8 mouse cellular contexts compared by ENCODE assay signal in the genomic region with DNA sequence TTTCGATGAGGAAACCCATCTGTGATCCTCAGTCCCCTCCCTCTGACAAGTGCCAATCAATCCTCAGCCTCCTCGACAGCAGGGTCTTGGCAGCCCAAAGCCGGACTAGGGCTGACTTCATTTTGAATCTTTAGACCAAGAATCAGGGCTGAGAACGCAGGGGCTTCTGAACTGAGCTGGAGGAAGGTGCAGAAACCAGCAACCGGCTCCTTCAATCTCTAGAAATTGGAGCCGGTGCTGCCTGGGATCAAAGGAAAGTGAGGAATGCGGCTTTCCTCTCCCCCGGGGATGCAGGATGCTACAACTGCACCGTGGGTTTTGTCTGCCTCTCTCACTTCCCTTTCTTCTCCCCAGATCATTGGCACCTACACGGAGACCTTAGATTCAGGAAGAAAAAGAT. TPM values are rescaled to one million over a fixed set of nuclear protein-coding genes. Genes with fewer than 3 reads are reported as not detected.
DNase-seq lines count a peak whose midpoint lies in the region; ATAC-seq and TF ChIP-seq lines count a peak whose summit lies in the region.

No protein-coding gene starts in this region.

- H3K4me1 ChIP-seq in liver, postnatal 0 days (ENCODE audit: insufficient read depth): peaks cover 9% of the 10 kb centered on the region; the same call in 1 of the 2 replicates
- no peaks in the 10 kb centered on the region for H3K4me1 ChIP-seq in stomach, postnatal 0 days (replicated peaks; ENCODE audit: control insufficient read depth, insufficient read depth)

- H3K27ac ChIP-seq in liver, postnatal 0 days (ENCODE audit: low read depth): no peak overlapping the region
- no peak overlapping the region for H3K27ac ChIP-seq in stomach, postnatal 0 days (replicated peaks)
- H3K27ac ChIP-seq in left cerebral cortex, adult 2 months: no peak overlapping the region

- no peak for TF ChIP-seq CTCF in liver, postnatal 0 days (IDR thresholded peaks at IDR 0.05; ENCODE audit: low read depth)
- TF ChIP-seq CTCF in stomach, postnatal 0 days (IDR thresholded peaks at IDR 0.05; ENCODE audit: low read depth): no peak
- no peak for TF ChIP-seq CTCF in left cerebral cortex, adult 2 months (IDR thresholded peaks at IDR 0.05)

- H3K9ac ChIP-seq in liver, postnatal 0 days (replicated peaks): no peak overlapping the region
- H3K9ac ChIP-seq in stomach, postnatal 0 days (ENCODE audit: low read length): 0 out of 2 replicates have a peak overlapping the region, but pooled peaks have one; percentile 38

- peak overlapping the region; percentile 71 for H3K4me2 ChIP-seq in liver, postnatal 0 days (ENCODE audit: low read depth, low read length)
- peak overlapping the region; percentile 56 for H3K4me2 ChIP-seq in stomach, postnatal 0 days (replicated peaks; ENCODE audit: low read depth)

- DNase-seq in thymus, postnatal 14 days: peak; percentile 8
- DNase-seq in thymus, postnatal 0 days (ENCODE audit: low spot score): no peak
- DNase-seq in forelimb bud, embryonic 11.5 days (ENCODE audit: low read depth, low spot score): peak; percentile 31
- DNase-seq in liver, postnatal 0 days: no peak
- no peak for DNase-seq in stomach, postnatal 0 days (ENCODE audit: low spot score)
- no peak for DNase-seq in right cerebral cortex, postnatal 10 days (ENCODE audit: low spot score in 2 of 2)
- DNase-seq in left cerebral cortex, adult 2 months (ENCODE audit: extremely low spot score in 1 of 2, low spot score in 2 of 2): no peak
- DNase-seq in left cerebral cortex, postnatal 25 days (ENCODE audit: low spot score in 2 of 2): no peak

- H3K9me3 ChIP-seq in liver, postnatal 0 days (ENCODE audit: low read length): peaks cover 2% of the 10 kb centered on the region; the same call in 1 of the 2 replicates
- no peaks in the 10 kb centered on the region for H3K9me3 ChIP-seq in stomach, postnatal 0 days (ENCODE audit: control insufficient read depth, low read length)

- intact Hi-C loops in left cerebral cortex, adult 2 months (cut with DNase I): loop anchor here (1.0 to 5.0 kb wide), 3 partner anchors 45 to 283 kb away; no protein-coding TSS in a partner anchor
- intact Hi-C loops in left cerebral cortex, postnatal 25 days (cut with DNase I): loop anchor here (2.0 kb wide), 2 partner anchors 48 to 284 kb away; no protein-coding TSS in a partner anchor

- TF ChIP-seq EP300 in liver, postnatal 0 days (IDR thresholded peaks at IDR 0.05; ENCODE audit: low read depth): no peak
- TF ChIP-seq EP300 in stomach, postnatal 0 days (optimal IDR thresholded peaks at IDR 0.05): no peak

- WGBS in liver, postnatal 0 days (ENCODE audit: insufficient replicate concordance): 9% methylated on average over 10 of the region's 10 CpGs
- 7% methylated on average over 10 of the region's 10 CpGs for WGBS in stomach, postnatal 0 days

- no peak overlapping the region for H3K4me3 ChIP-seq in liver, postnatal 0 days (ENCODE audit: low read depth, low read length)
- H3K4me3 ChIP-seq in stomach, postnatal 0 days (ENCODE audit: low read depth, low read length): peak overlapping the region; percentile 31; the same call in 1 of the 2 replicates
- no peak overlapping the region for H3K4me3 ChIP-seq in left cerebral cortex, adult 2 months

- no peak for ATAC-seq in liver, postnatal 0 days
- no peak for ATAC-seq in stomach, postnatal 0 days (ENCODE audit: low FRiP score, low TSS enrichment)

- no peaks in the 10 kb centered on the region for H3K36me3 ChIP-seq in liver, postnatal 0 days (replicated peaks; ENCODE audit: insufficient read depth, low read length)
- no peaks in the 10 kb centered on the region for H3K36me3 ChIP-seq in stomach, postnatal 0 days (ENCODE audit: control insufficient read depth, insufficient read depth, low read length)

- H3K27me3 ChIP-seq in liver, postnatal 0 days (ENCODE audit: insufficient read depth, low read length): no peaks in the 10 kb centered on the region
- no peaks in the 10 kb centered on the region for H3K27me3 ChIP-seq in stomach, postnatal 0 days (ENCODE audit: control insufficient read depth, insufficient read depth, low read length)

RNA-seq across cellular contexts. Expression of a gene that starts 27.0 kb away (rescaled TPM):
- polyA plus RNA-seq in thymus, postnatal 0 days (2015; fragmentation: Nextera tagmentation; extraction: Ambion mirVana): 0.79 and 0.80 TPM in 2 replicates
- 0.48 and 1.5 TPM in 2 replicates for polyA plus RNA-seq in liver, postnatal 0 days (2015; fragmentation: Nextera tagmentation; extraction: Ambion mirVana)
- 33.0 and 34.7 TPM in 2 replicates for polyA plus RNA-seq in stomach, postnatal 0 days (2015; fragmentation: Nextera tagmentation; extraction: Ambion mirVana)
- total RNA-seq in left cerebral cortex, adult 2 months (2021): 10 to 100 TPM; 40.3 to 46.1 TPM
- total RNA-seq in left cerebral cortex, postnatal 25 days (2021): 10 to 100 TPM; 45.7 to 52.5 TPM

Comparison
In these comparisons a context has a peak if more than half of its experiments do, and no peak if none do; other contexts are left out.
1. DNase-seq: peak in thymus, postnatal 14 days (single experiment) and forelimb bud, embryonic 11.5 days (single experiment); none in thymus, postnatal 0 days (single experiment), liver, postnatal 0 days (single experiment), stomach, postnatal 0 days (single experiment), right cerebral cortex, postnatal 10 days (0 of 2), left cerebral cortex, adult 2 months (0 of 2) and left cerebral cortex, postnatal 25 days (0 of 2).
2. RNA of a gene that starts 27.0 kb away (polyA plus RNA-seq): 33.0 to 34.7 TPM in stomach, postnatal 0 days; 0.79 to 0.80 TPM in thymus, postnatal 0 days and 0.48 to 1.5 TPM in liver, postnatal 0 days; every median in the first group is over 10 times any median in the second.